Mouse (Mus musculus): ENCODE measurements around the gene Vmn2r95.

DNA sequence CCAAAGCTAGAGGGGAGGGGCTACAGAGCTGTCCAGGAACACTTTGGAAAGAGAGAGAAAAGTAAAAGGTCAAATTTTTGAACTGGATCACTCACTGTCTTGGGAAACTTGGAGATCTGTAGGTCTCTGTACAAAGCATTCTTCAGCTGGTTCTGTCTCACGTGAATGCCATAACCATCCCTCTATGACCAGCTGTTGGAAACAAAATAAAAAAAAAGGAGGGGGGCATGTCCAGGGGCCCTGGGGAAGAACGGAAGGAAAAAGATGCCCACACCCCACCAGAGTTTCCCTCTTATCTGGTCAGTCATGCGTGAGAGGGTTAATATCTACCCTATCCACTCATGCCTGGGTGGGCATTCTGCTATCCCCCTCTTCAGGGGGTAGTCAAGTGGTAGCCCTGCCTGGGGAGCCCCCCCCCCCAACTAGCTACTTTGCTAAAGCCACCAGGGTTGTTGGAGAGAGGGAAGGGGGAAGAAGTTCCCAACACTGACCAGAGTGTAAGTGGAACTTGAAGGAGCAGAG lies 31.8 kb downstream of the Vmn2r95 start:
- TF ChIP-seq CTCF (IDR thresholded peaks at IDR 0.05; ENCODE audit: low read depth, low read length): no peak
- TF ChIP-seq TAL1 (conservative IDR thresholded peaks at IDR 0.05; ENCODE audit: low read depth, low read length): no peak
- TF ChIP-seq GATA1 (IDR thresholded peaks at IDR 0.05; ENCODE audit: borderline replicate concordance, low read length): no peak
- no peak for TF ChIP-seq GATA2 (IDR thresholded peaks at IDR 0.05; ENCODE audit: borderline replicate concordance, low read depth, low read length)

Measured in G1E (cell line).